Mouse (Mus musculus): Measurements from ENCODE around the gene Fetub. TPM values are rescaled to one million over a fixed set of nuclear protein-coding genes. Genes with fewer than 3 reads are reported as not detected.

The Fetub gene
- polyA plus RNA-seq, 1 experiment: not detected

- Histone ChIP-seq H3K27me3 (ENCODE audit: control insufficient read depth) (peaks cover 2% of the 10 kb centered on the region; the same call in 1 of the 2 replicates), H3K4me3 (replicated peaks) (no peak overlapping the region), H3K9me3 (ENCODE audit: control insufficient read depth, low read length) (no peaks in the 10 kb centered on the region), H3K36me3 (ENCODE audit: control insufficient read depth) (no peaks in the 10 kb centered on the region), H3K4me1 (ENCODE audit: control insufficient read depth) (peaks cover 12% of the 10 kb centered on the region)
- no peak for TF ChIP-seq TAL1 (IDR thresholded peaks at IDR 0.05; ENCODE audit: low read length)
- TF ChIP-seq GATA1 (IDR thresholded peaks at IDR 0.05; ENCODE audit: low read length): no peak
Measured at GRCm38 (mm10) chr16:22881487-22881886, 36.6 kb upstream of the Fetub start.

- peaks cover 2% of the 10 kb centered on the region; the same call in 1 of the 2 replicates for H3K27me3 ChIP-seq (ENCODE audit: control insufficient read depth)
- no peaks in the 10 kb centered on the region for H3K9me3 ChIP-seq (ENCODE audit: control insufficient read depth, low read length)
- H3K4me1 ChIP-seq (ENCODE audit: control insufficient read depth): peaks cover 12% of the 10 kb centered on the region
- H3K4me3 ChIP-seq (replicated peaks): no peak overlapping the region
- TF ChIP-seq TAL1 (IDR thresholded peaks at IDR 0.05; ENCODE audit: low read length) (no peak), GATA1 (IDR thresholded peaks at IDR 0.05; ENCODE audit: low read length) (no peak)
- H3K36me3 ChIP-seq (ENCODE audit: control insufficient read depth): no peaks in the 10 kb centered on the region
Measured at GRCm38 (mm10) chr16:22883441-22883840, 34.7 kb upstream of the Fetub start.

- no peaks in the 10 kb centered on the region for H3K9me3 ChIP-seq (ENCODE audit: control insufficient read depth, low read length)
- H3K27me3 ChIP-seq (ENCODE audit: control insufficient read depth): no peaks in the 10 kb centered on the region
- no peak overlapping the region for H3K4me3 ChIP-seq (replicated peaks)
- TF ChIP-seq GATA1 (IDR thresholded peaks at IDR 0.05; ENCODE audit: low read length) (no peak), TAL1 (IDR thresholded peaks at IDR 0.05; ENCODE audit: low read length) (no peak)
- H3K36me3 ChIP-seq (ENCODE audit: control insufficient read depth): no peaks in the 10 kb centered on the region
- H3K4me1 ChIP-seq (ENCODE audit: control insufficient read depth): peaks cover 10% of the 10 kb centered on the region
Measured at GRCm38 (mm10) chr16:22885356-22885755, 32.8 kb upstream of the Fetub start.

GRCm38 (mm10) chr16:22886726-22887125 lies 31.4 kb upstream of the Fetub start:
- Histone ChIP-seq H3K27me3 (ENCODE audit: control insufficient read depth) (peaks cover 2% of the 10 kb centered on the region), H3K4me3 (replicated peaks) (no peak overlapping the region), H3K9me3 (ENCODE audit: control insufficient read depth, low read length) (no peaks in the 10 kb centered on the region), H3K36me3 (ENCODE audit: control insufficient read depth) (no peaks in the 10 kb centered on the region), H3K4me1 (ENCODE audit: control insufficient read depth) (peaks cover 10% of the 10 kb centered on the region)
- TF ChIP-seq GATA1 (IDR thresholded peaks at IDR 0.05; ENCODE audit: low read length): no peak
- TF ChIP-seq TAL1 (IDR thresholded peaks at IDR 0.05; ENCODE audit: low read length): no peak

GRCm38 (mm10) chr16:22888835-22889234 lies 29.3 kb upstream of the Fetub start:
- Histone ChIP-seq H3K9me3 (ENCODE audit: control insufficient read depth, low read length) (no peaks in the 10 kb centered on the region), H3K36me3 (ENCODE audit: control insufficient read depth) (no peaks in the 10 kb centered on the region), H3K4me1 (ENCODE audit: control insufficient read depth) (no peaks in the 10 kb centered on the region; the same call in 1 of the 2 replicates), H3K27me3 (ENCODE audit: control insufficient read depth) (peaks cover 2% of the 10 kb centered on the region), H3K4me3 (replicated peaks) (no peak overlapping the region)
- TF ChIP-seq TAL1 (IDR thresholded peaks at IDR 0.05; ENCODE audit: low read length): no peak
- no peak for TF ChIP-seq GATA1 (IDR thresholded peaks at IDR 0.05; ENCODE audit: low read length)

- Histone ChIP-seq H3K4me3 (replicated peaks) (no peak overlapping the region), H3K4me1 (ENCODE audit: control insufficient read depth) (no peaks in the 10 kb centered on the region; the same call in 1 of the 2 replicates), H3K27me3 (ENCODE audit: control insufficient read depth) (peaks cover 2% of the 10 kb centered on the region), H3K36me3 (ENCODE audit: control insufficient read depth) (no peaks in the 10 kb centered on the region), H3K9me3 (ENCODE audit: control insufficient read depth, low read length) (no peaks in the 10 kb centered on the region)
- no peak for TF ChIP-seq TAL1 (IDR thresholded peaks at IDR 0.05; ENCODE audit: low read length)
- TF ChIP-seq GATA1 (IDR thresholded peaks at IDR 0.05; ENCODE audit: low read length): no peak
Measured at GRCm38 (mm10) chr16:22889716-22890115, 28.4 kb upstream of the Fetub start.

GRCm38 (mm10) chr16:22890683-22891510 lies 27.2 kb upstream of the Fetub start, which contains the start of gene Ahsg:
Gene Ahsg, plus strand, starts transcription at chr16:22891277.
- TF ChIP-seq TAL1 (IDR thresholded peaks at IDR 0.05; ENCODE audit: low read length) (no peak), GATA1 (IDR thresholded peaks at IDR 0.05; ENCODE audit: low read length) (no peak)
- Histone ChIP-seq H3K4me3 (replicated peaks) (peak within 1 kb of the TSS; percentile 54), H3K36me3 (ENCODE audit: control insufficient read depth) (no peaks in the 10 kb centered on the region; the same call in 1 of the 2 replicates), H3K9me3 (ENCODE audit: control insufficient read depth, low read length) (no peaks in the 10 kb centered on the region), H3K4me1 (ENCODE audit: control insufficient read depth) (no peaks in the 10 kb centered on the region; the same call in 1 of the 2 replicates), H3K27me3 (ENCODE audit: control insufficient read depth) (peaks cover 2% of the 10 kb centered on the region)

DNA sequence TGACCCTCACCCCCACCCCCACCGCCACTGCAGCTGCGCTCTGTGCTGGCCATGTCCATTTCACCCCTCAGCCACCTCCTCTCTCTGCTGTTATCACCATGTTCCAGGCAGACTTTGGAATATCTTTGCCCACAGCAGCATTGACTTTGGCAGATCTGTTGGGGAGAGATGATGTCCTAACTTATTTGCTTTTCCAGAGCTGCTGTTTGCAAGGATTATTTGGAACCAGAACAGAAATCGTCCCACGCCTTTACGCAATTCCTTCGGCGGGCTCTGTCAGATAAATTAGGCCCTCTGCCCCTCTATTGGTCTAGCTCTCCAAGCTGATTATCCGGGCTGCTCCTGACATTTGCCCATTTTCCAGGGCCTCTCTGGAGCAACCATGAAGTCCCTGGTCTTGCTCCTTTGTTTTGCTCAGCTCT lies 26.4 kb upstream of the Fetub start:
- TF ChIP-seq GATA1 (IDR thresholded peaks at IDR 0.05; ENCODE audit: low read length) (no peak), TAL1 (IDR thresholded peaks at IDR 0.05; ENCODE audit: low read length) (no peak)
- peaks cover 2% of the 10 kb centered on the region for H3K27me3 ChIP-seq (ENCODE audit: control insufficient read depth)
- no peaks in the 10 kb centered on the region for H3K9me3 ChIP-seq (ENCODE audit: control insufficient read depth, low read length)
- peak overlapping the region; percentile 54 for H3K4me3 ChIP-seq (replicated peaks)
- H3K4me1 ChIP-seq (ENCODE audit: control insufficient read depth): no peaks in the 10 kb centered on the region; the same call in 1 of the 2 replicates
- H3K36me3 ChIP-seq (ENCODE audit: control insufficient read depth): no peaks in the 10 kb centered on the region; the same call in 1 of the 2 replicates

GRCm38 (mm10) chr16:22894095-22894494 lies 24.0 kb upstream of the Fetub start:
- H3K4me1 ChIP-seq (ENCODE audit: control insufficient read depth): no peaks in the 10 kb centered on the region; the same call in 1 of the 2 replicates
- TF ChIP-seq GATA1 (IDR thresholded peaks at IDR 0.05; ENCODE audit: low read length): no peak
- TF ChIP-seq TAL1 (IDR thresholded peaks at IDR 0.05; ENCODE audit: low read length): no peak
- H3K36me3 ChIP-seq (ENCODE audit: control insufficient read depth): peaks cover 3% of the 10 kb centered on the region; the same call in 1 of the 2 replicates
- H3K27me3 ChIP-seq (ENCODE audit: control insufficient read depth): peaks cover 2% of the 10 kb centered on the region
- no peaks in the 10 kb centered on the region for H3K9me3 ChIP-seq (ENCODE audit: control insufficient read depth, low read length)
- no peak overlapping the region for H3K4me3 ChIP-seq (replicated peaks)

Data from erythroblast, embryonic 14.5 days (primary cell).